9 mouse cellular contexts compared by ENCODE assay signal in the genomic region with DNA sequence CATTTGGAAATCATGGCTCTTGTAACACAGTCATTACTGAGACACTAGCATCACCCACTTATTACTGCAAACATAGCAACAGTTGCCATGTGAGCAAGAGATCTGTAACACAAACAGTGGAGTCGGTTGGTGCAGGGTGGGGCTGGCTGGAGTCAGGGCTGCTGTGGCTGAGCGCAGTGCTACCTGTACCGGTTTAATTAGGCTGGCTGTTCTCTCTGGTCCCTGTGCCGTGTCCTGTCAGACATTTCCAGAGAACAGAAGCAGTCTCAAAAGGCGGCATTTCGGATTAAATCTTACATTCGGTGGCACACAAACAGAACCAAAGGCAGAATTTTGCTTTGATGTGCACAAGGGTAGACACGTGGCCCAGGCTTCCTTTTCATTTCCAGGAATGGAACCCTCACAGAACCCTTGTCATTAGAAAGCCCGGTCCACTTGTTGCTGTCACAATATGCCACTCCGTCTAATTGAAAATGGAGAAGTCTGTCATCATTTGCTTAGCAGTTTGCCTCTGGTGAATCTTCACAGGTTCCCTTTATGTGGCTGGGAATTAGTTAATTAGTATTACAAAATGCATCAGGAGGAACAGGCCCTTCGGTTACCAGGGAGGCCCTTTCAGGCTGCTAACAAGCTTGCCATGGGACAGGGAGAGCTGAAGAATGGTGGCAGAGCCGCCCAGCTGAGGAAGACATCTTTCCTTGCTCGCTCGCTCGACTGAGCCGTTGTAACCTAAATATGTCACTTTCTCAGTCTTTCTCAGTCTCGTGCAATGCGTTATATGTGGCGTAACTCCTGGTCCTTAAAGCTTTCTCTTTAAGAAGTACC.
DNase-seq lines count a peak whose midpoint lies in the region; ATAC-seq lines count a peak whose summit lies in the region.
"Had no signal": no experiment of that assay in that cellular context is flagged by ENCODE, and none has a peak within 500 bp of the region (broad histone marks: within the 10 kb centered on the region; RNA-seq: fewer than 3 reads in every experiment).

No protein-coding gene starts in this region.

- ATAC-seq in limb, embryonic 11.5 days (ENCODE audit: insufficient number of reproducible peaks, low FRiP score, low TSS enrichment, low read depth) = peak; percentile 49; the same call in 1 of the 2 replicates
- peak; percentile 73 for ATAC-seq in heart, embryonic 15.5 days (replicated peaks; ENCODE audit: insufficient number of reproducible peaks, insufficient read depth, low FRiP score, low read depth)
- peak; percentile 77 for ATAC-seq in neural tube, embryonic 13.5 days (ENCODE audit: low read depth)
- ATAC-seq in monocyte, adult 5-6 weeks (replicated peaks; ENCODE audit: insufficient number of reproducible peaks, low FRiP score, low TSS enrichment, poor library complexity, severe bottlenecking) = no peak
- ATAC-seq in megakaryocyte progenitor cell, adult 5-6 weeks (replicated peaks; ENCODE audit: poor library complexity) = no peak

- H3K9me3 ChIP-seq in limb, embryonic 11.5 days (ENCODE audit: control insufficient read depth, low read length) = no peaks in the 10 kb centered on the region
- no peaks in the 10 kb centered on the region for H3K9me3 ChIP-seq in limb, embryonic 10.5 days (replicated peaks)
- H3K9me3 ChIP-seq in heart, embryonic 15.5 days (replicated peaks) = no peaks in the 10 kb centered on the region
- H3K9me3 ChIP-seq in neural tube, embryonic 13.5 days = no peaks in the 10 kb centered on the region

- H3K4me1 ChIP-seq in limb, embryonic 11.5 days (ENCODE audit: control insufficient read depth, insufficient read depth, low read length) = peaks cover 7% of the 10 kb centered on the region; the same call in 1 of the 2 replicates
- H3K4me1 ChIP-seq in limb, embryonic 10.5 days = peaks cover 11% of the 10 kb centered on the region
- no peaks in the 10 kb centered on the region for H3K4me1 ChIP-seq in heart, embryonic 15.5 days (replicated peaks)
- H3K4me1 ChIP-seq in neural tube, embryonic 13.5 days (replicated peaks) = peaks cover 19% of the 10 kb centered on the region

- H3K27ac ChIP-seq in limb, embryonic 11.5 days (replicated peaks; ENCODE audit: low read depth, low read length) = no peak overlapping the region
- no peak overlapping the region for H3K27ac ChIP-seq in limb, embryonic 10.5 days
- H3K27ac ChIP-seq in heart, embryonic 15.5 days = no peak overlapping the region
- H3K27ac ChIP-seq in neural tube, embryonic 13.5 days (replicated peaks) = no peak overlapping the region

- H3K4me3 ChIP-seq in limb, embryonic 11.5 days (ENCODE audit: low read depth, low read length) = no peak overlapping the region
- no peak overlapping the region for H3K4me3 ChIP-seq in limb, embryonic 10.5 days
- no peak overlapping the region for H3K4me3 ChIP-seq in heart, embryonic 15.5 days
- H3K4me3 ChIP-seq in neural tube, embryonic 13.5 days = peak overlapping the region; percentile 16; the same call in 1 of the 2 replicates

- H3K36me3 ChIP-seq in limb, embryonic 11.5 days (ENCODE audit: control insufficient read depth, insufficient read depth, low read length) = no peaks in the 10 kb centered on the region
- no peaks in the 10 kb centered on the region for H3K36me3 ChIP-seq in limb, embryonic 10.5 days
- no peaks in the 10 kb centered on the region for H3K36me3 ChIP-seq in heart, embryonic 15.5 days
- no peaks in the 10 kb centered on the region for H3K36me3 ChIP-seq in neural tube, embryonic 13.5 days
- H3K36me3 ChIP-seq: G1E had no signal

- WGBS in limb, embryonic 11.5 days = 47% methylated on average over 19 of the region's 19 CpGs
- 49% methylated on average over 19 of the region's 19 CpGs for WGBS in limb, embryonic 10.5 days
- WGBS in heart, embryonic 15.5 days = 48% methylated on average over 19 of the region's 19 CpGs
- 42% methylated on average over 19 of the region's 19 CpGs for WGBS in neural tube, embryonic 13.5 days

- H3K27me3 ChIP-seq in limb, embryonic 11.5 days (ENCODE audit: control insufficient read depth, insufficient read depth, low read length) = no peaks in the 10 kb centered on the region
- H3K27me3 ChIP-seq in limb, embryonic 10.5 days (ENCODE audit: low read depth, poor library complexity, severe bottlenecking) = peaks cover 9% of the 10 kb centered on the region; the same call in 1 of the 2 replicates
- H3K27me3 ChIP-seq in heart, embryonic 15.5 days = no peaks in the 10 kb centered on the region
- no peaks in the 10 kb centered on the region for H3K27me3 ChIP-seq in neural tube, embryonic 13.5 days

- DNase-seq in limb, embryonic 11.5 days (ENCODE audit: low spot score) = no peak
- DNase-seq in limb, embryonic 10.5 days (ENCODE audit: low spot score) = no peak
- peak; percentile 38 to 57 for DNase-seq in layer of hippocampus, postnatal 36 days
- DNase-seq in gastrocnemius, postnatal 25 days = no peak

- no peak overlapping the region for H3K9ac ChIP-seq in limb, embryonic 11.5 days (ENCODE audit: low read length)
- H3K9ac ChIP-seq in heart, embryonic 15.5 days = no peak overlapping the region
- H3K9ac ChIP-seq in neural tube, embryonic 13.5 days = peak overlapping the region; percentile 47; the same call in 1 of the 2 replicates

- H3K4me2 ChIP-seq in limb, embryonic 11.5 days (ENCODE audit: low read depth, severe bottlenecking) = no peak overlapping the region
- no peak overlapping the region for H3K4me2 ChIP-seq in heart, embryonic 15.5 days
- peak overlapping the region; percentile 48 for H3K4me2 ChIP-seq in neural tube, embryonic 13.5 days

Comparison
In these comparisons a context has a peak if more than half of its experiments do, and no peak if none do; other contexts are left out.
1. ATAC-seq: peak in limb, embryonic 11.5 days (single experiment), heart, embryonic 15.5 days (single experiment) and neural tube, embryonic 13.5 days (single experiment); none in monocyte, adult 5-6 weeks (single experiment) and megakaryocyte progenitor cell, adult 5-6 weeks (single experiment).
2. DNase-seq: peak in layer of hippocampus, postnatal 36 days (2 of 2); none in limb, embryonic 11.5 days (single experiment), limb, embryonic 10.5 days (single experiment) and gastrocnemius, postnatal 25 days (single experiment).